Mouse (Mus musculus) limb, embryonic 13.5 days (tissue): Measurements from ENCODE around the gene S1pr3. TPM values are rescaled to one million over a fixed set of nuclear protein-coding genes. Genes with fewer than 3 reads are reported as not detected.

ENCODE experiments used
- ATAC-seq: fragments of 200-750 bp; cut with Nextera tagmentation; 2 replicates; pipeline ENCODE4 v1.8.0; 2017; ENCODE audit warnings: low read depth, moderate number of reproducible peaks, moderate TSS enrichment; ENCODE audit not compliant: low FRiP score
- H3K27ac ChIP-seq: fragments of 300-500 bp; sonication (generic); 2 replicates; pipeline ENCODE4 v1.5.1; 2015; ENCODE audit warnings: inconsistent platforms, mild to moderate bottlenecking, moderate library complexity
- H3K27me3 ChIP-seq: fragments of 300-500 bp; sonication (generic); 2 replicates; pipeline ENCODE4 v1.6.1; 2015; ENCODE audit warnings: mild to moderate bottlenecking, inconsistent platforms
- H3K36me3 ChIP-seq: fragments of 300-500 bp; sonication (generic); 2 replicates; pipeline ENCODE4 v1.6.1; 2015; ENCODE audit warnings: inconsistent platforms, mild to moderate bottlenecking, moderate library complexity
- H3K4me1 ChIP-seq: fragments of 300-500 bp; sonication (generic); 2 replicates; pipeline ENCODE4 v1.6.1; 2015; ENCODE audit warnings: inconsistent platforms
- H3K4me2 ChIP-seq: fragments of 300-500 bp; sonication (generic); replicated peaks from 2 replicates; pipeline ENCODE4 v1.6.1; 2015; ENCODE audit warnings: inconsistent platforms, mild to moderate bottlenecking, moderate library complexity
- H3K4me3 ChIP-seq: fragments of 300-500 bp; sonication (generic); 2 replicates; pipeline ENCODE4 v1.5.1; 2015; ENCODE audit warnings: moderate library complexity, mild to moderate bottlenecking, inconsistent platforms
- H3K9ac ChIP-seq: fragments of 300-500 bp; sonication (generic); 2 replicates; pipeline ENCODE4 v1.6.1; 2015; ENCODE audit warnings: mild to moderate bottlenecking, inconsistent platforms
- H3K9me3 ChIP-seq: fragments of 300-500 bp; sonication (generic); 2 replicates; pipeline ENCODE4 v1.6.1; 2016; ENCODE audit warnings: inconsistent platforms
- WGBS: fragments of 180-500 bp; shearing (Covaris S2); methylation state at CpG from one replicate; pipeline ENCODE4 v1.1.7; 2015; 5-methylcytosine and 5-hydroxymethylcytosine counted together
- polyA plus RNA-seq: library from polyadenylated mRNA; unstranded; fragments of >200 nt; fragmentation: Nextera tagmentation; extraction: Ambion mirVana; gene quantifications from 2 replicates; pipeline ENCODE4 v1.2.1, GENCODE M21; 2015

Gene S1pr3
- polyA plus RNA-seq, 1 experiment from 2014 or later = 161 TPM

DNA sequence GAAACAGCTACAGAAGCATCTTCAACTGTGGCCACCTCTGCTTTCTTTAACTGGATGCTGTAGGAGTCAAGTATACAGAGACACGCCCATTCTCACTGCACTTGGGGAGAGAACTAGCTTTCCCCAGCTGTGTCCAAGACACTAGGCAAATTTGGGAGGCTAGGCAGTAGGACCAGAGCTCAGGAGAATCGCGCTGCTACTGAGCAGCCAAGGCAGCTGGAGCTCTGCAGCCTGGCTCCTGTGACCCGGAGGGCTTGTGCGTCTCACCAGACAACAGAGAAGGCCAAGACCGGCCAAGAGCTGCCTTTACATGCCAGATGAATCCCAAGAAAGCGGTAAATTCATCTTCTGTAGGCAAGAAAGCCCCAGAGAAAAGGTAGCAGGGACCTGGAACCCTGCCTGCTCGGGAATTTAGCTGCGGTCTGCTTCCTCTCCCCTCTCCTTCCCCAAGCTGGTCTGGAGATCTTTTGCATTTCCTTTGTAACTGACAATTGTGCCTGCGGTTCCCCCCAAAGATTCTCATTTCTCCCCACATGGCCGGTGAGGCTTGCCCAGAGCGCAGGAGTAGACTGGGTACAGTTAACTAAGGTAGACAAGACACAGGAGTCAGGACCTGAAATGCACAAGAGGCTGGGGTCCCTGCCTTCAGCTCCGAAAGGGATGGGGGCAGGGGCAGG lies 760 bp upstream of the S1pr3 start:
- Histone ChIP-seq H3K36me3 (no peaks in the 10 kb centered on the region), H3K9me3 (no peaks in the 10 kb centered on the region), H3K4me1 (peaks cover 48% of the 10 kb centered on the region), H3K4me3 (peak overlapping the region; percentile 66), H3K27ac (peak overlapping the region; percentile 86), H3K9ac (peak overlapping the region; percentile 91), H3K27me3 (no peaks in the 10 kb centered on the region), H3K4me2 (peak overlapping the region; percentile 87)
- 20% methylated on average over 13 of the region's 13 CpGs for WGBS
- ATAC-seq = no peak

DNA sequence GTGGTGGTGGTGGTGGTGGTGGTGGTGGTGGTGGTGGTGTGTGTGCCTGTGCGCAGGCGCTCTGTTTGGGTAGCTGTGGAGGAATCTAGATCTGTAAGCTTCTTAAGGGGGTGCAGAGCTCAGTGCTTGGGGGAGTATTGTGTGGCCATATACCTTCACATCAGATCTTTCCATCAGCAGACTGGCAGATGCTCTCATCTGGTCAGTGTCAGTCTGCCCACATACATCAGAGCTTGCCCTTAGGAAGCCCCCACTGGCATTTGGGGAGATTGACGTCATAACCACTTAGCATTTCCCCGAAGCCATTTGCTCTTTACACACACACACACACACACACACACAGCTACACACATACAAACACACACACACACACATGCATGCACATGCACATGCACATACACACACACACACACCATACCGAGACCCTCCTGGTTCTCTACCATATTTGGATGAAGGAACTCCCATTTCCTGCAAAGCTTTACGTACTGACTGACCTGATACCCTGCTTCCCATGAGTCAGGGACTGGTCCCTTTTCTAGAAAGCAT lies 1.6 kb downstream of the S1pr3 start:
- no peaks in the 10 kb centered on the region for H3K27me3 ChIP-seq
- peak overlapping the region; percentile 87 for H3K4me2 ChIP-seq
- peaks cover 56% of the 10 kb centered on the region for H3K4me1 ChIP-seq
- peak overlapping the region; percentile 84; the same call in 1 of the 2 replicates for H3K27ac ChIP-seq
- WGBS = 36% methylated on average over 6 of the region's 6 CpGs
- no peak for ATAC-seq
- H3K9ac ChIP-seq = peak overlapping the region; percentile 91
- peaks cover 7% of the 10 kb centered on the region for H3K9me3 ChIP-seq
- H3K4me3 ChIP-seq = peak overlapping the region; percentile 66
- H3K36me3 ChIP-seq = peaks cover 22% of the 10 kb centered on the region

DNA sequence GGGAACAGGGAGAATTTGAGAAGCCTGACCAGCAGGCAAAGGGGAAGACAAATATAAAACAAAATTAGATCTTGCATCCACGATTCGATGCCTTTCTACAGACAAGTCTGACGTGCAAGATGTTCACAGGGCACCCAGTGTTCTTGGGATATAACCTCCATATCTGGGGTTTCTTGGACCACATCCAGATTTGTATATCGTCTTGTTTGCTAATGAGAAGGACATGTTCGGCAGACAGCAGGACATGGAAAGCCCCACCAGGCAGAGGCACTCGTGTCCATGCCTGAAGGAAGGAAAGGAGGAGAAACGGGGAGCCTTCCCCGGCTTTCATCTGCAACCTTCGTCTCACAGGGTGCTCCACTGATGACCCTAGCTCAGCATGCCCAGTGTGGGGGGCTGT lies 2.8 kb downstream of the S1pr3 start:
- H3K27me3 ChIP-seq = no peaks in the 10 kb centered on the region
- H3K4me2 ChIP-seq = peak overlapping the region; percentile 87
- H3K4me3 ChIP-seq = peak overlapping the region; percentile 66
- ATAC-seq = no peak
- H3K36me3 ChIP-seq = peaks cover 34% of the 10 kb centered on the region
- WGBS = 20% methylated on average over 9 of the region's 9 CpGs
- H3K27ac ChIP-seq = peak overlapping the region; percentile 84
- H3K9me3 ChIP-seq = peaks cover 13% of the 10 kb centered on the region
- H3K4me1 ChIP-seq = peaks cover 64% of the 10 kb centered on the region
- H3K9ac ChIP-seq = peak overlapping the region; percentile 91

DNA sequence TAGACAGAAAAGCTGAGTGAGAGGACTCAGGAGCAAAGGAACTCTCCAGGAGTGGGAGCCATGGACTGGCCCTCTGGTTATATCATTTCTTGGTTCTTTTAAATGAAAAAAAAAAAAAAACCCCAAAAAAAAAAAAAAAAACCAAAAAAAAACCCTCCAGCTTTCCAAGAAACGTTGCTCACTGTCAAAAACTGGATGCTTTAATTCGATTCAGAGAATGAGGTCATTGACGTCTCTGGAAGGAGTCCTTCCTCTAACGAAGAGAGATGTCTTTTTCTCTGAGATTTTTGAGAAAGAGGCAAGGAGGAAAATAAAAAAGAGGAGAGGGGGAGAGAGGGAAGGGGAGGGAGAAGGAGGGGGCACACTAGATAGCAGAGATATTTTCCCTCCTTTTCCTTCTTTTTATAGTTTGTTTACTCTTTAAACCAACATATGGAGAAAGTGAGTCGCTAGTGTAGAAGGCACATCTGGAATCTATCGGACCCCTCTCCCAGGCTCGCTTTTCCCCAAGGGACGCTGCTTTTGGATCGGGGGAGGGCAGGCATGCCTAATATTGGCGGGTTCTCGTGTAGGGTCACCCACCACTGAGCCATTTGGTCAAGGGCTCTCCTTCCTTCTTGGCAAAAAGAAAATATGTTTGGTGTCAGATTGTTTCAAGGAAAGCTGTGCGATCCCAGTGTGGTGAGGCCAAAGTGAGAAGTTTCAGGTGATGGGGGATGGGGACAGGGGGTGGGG lies 3.4 kb downstream of the S1pr3 start:
- Histone ChIP-seq H3K4me2 (peak overlapping the region; percentile 87), H3K4me1 (peaks cover 67% of the 10 kb centered on the region), H3K9ac (peak overlapping the region; percentile 91), H3K27ac (peak overlapping the region; percentile 84), H3K9me3 (peaks cover 13% of the 10 kb centered on the region), H3K36me3 (peaks cover 40% of the 10 kb centered on the region), H3K4me3 (peak overlapping the region; percentile 66), H3K27me3 (no peaks in the 10 kb centered on the region)
- ATAC-seq = no peak
- WGBS = 8% methylated on average over 12 of the region's 12 CpGs

DNA sequence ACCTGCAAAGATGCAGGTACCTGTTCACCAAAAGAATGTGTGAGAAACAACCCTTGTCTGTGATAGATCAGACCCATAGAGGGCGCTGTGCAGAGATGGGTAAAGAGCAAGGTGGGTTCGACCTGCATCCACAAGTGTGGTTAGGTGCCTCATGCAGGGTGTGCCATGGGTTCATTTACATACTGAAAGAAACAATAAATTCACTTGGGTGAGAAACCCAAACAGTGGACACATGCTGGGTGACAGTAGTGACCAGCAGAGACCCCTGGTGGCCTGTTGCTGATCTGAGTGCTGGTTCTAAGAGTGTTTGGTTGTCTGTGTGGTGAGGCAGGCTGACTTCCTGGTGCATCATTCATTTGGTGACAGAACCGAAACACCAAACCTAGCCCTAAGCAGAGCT lies 5.0 kb downstream of the S1pr3 start:
- H3K9me3 ChIP-seq = peaks cover 13% of the 10 kb centered on the region
- H3K4me2 ChIP-seq = peak overlapping the region; percentile 87
- no peak for ATAC-seq
- H3K9ac ChIP-seq = no peak overlapping the region
- H3K27ac ChIP-seq = no peak overlapping the region
- peaks cover 69% of the 10 kb centered on the region for H3K4me1 ChIP-seq
- H3K36me3 ChIP-seq = peaks cover 47% of the 10 kb centered on the region
- 69% methylated on average over 3 of the region's 3 CpGs for WGBS
- no peak overlapping the region for H3K4me3 ChIP-seq
- no peaks in the 10 kb centered on the region for H3K27me3 ChIP-seq

DNA sequence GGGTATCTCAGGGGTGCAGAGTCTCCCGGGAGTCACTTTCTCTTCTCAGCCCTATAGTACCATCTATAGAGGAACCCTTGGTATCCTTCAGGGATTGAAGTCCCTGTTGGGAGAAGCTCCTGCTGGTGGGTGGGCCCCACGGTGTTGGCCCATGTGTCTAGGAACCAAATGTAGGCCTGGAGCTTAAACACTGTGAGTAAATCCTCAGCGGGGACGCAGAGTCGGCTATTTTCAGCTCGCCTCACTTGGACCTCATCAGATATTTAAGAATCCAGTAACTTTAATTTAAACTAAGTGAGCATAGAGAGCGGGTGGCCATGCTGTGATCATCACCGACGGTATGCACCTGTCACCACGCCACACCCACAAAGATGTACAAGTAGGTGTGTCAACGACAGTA lies 8.3 kb downstream of the S1pr3 start:
- H3K9me3 ChIP-seq = peaks cover 13% of the 10 kb centered on the region
- H3K36me3 ChIP-seq = peaks cover 78% of the 10 kb centered on the region
- no peaks in the 10 kb centered on the region for H3K27me3 ChIP-seq
- 86% methylated on average over 11 of the region's 11 CpGs for WGBS
- H3K4me2 ChIP-seq = peak overlapping the region; percentile 14; the same call in 1 of the 2 replicates
- no peak overlapping the region for H3K9ac ChIP-seq
- H3K27ac ChIP-seq = no peak overlapping the region; the same call in 1 of the 2 replicates
- ATAC-seq = no peak
- H3K4me1 ChIP-seq = peaks cover 55% of the 10 kb centered on the region
- no peak overlapping the region for H3K4me3 ChIP-seq

DNA sequence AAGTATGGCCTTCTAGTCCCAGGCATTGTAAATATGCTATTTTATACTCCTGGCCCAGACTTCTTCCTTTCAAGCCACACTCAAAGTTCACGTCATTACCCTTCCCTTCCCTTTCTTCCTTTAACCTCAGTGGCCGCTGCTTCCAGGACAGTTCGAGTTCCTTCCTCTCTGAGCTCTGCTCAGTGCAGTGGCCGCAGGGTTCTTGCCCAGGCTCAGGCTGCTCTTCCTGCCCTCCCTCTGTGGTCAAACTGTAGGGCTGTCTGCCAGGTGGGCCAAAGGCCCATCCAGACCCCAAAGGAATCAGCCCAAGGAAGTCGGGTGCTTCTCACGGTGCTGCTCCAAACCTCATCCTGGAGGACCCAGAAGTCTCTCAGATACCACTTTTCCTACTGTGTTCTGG lies 9.4 kb downstream of the S1pr3 start:
- ATAC-seq = no peak
- Histone ChIP-seq H3K27ac (peak overlapping the region; percentile 87), H3K9ac (peak overlapping the region; percentile 60), H3K27me3 (no peaks in the 10 kb centered on the region), H3K36me3 (peaks cover 88% of the 10 kb centered on the region), H3K4me1 (peaks cover 45% of the 10 kb centered on the region), H3K4me3 (peak overlapping the region; percentile 12; the same call in 1 of the 2 replicates), H3K9me3 (peaks cover 13% of the 10 kb centered on the region), H3K4me2 (peak overlapping the region; percentile 50)
- WGBS = 43% methylated on average over 6 of the region's 6 CpGs

DNA sequence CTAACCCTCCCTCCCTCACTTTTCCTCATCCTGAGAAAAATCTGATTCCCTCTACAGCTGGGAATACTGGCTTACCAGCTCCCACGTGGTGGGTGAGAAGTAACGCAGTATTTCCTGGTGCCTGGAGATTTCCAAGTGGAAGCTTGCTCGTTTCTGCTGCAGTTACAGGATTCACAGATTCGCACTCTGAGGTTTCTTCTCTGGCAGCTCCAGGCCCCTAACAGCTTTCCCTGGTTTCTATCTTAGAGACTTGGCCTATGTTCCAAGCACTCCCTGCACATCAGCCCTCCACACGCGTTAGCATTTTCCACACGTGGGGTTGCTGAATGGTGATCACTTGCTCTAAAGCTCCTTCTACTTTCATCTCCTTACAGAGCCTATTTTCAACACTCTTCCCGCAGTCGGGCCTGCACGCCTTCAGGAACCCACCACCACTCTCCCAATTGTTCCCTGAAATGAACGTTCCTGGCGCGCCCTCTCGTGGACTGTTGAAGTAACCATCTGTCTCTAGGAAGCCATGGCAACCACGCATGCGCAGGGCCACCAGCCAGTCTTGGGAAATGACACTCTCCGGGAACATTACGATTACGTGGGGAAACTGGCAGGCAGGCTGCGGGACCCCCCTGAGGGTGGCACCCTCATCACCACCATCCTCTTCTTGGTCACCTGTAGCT lies 10.0 kb downstream of the S1pr3 start:
- H3K27me3 ChIP-seq = no peaks in the 10 kb centered on the region
- 4% methylated on average over 20 of the region's 20 CpGs for WGBS
- peak overlapping the region; percentile 50 for H3K4me2 ChIP-seq
- H3K27ac ChIP-seq = peak overlapping the region; percentile 87
- H3K4me3 ChIP-seq = peak overlapping the region; percentile 12; the same call in 1 of the 2 replicates
- peaks cover 39% of the 10 kb centered on the region for H3K4me1 ChIP-seq
- peak; percentile 77 for ATAC-seq
- peaks cover 13% of the 10 kb centered on the region for H3K9me3 ChIP-seq
- peaks cover 87% of the 10 kb centered on the region for H3K36me3 ChIP-seq
- peak overlapping the region; percentile 60 for H3K9ac ChIP-seq

DNA sequence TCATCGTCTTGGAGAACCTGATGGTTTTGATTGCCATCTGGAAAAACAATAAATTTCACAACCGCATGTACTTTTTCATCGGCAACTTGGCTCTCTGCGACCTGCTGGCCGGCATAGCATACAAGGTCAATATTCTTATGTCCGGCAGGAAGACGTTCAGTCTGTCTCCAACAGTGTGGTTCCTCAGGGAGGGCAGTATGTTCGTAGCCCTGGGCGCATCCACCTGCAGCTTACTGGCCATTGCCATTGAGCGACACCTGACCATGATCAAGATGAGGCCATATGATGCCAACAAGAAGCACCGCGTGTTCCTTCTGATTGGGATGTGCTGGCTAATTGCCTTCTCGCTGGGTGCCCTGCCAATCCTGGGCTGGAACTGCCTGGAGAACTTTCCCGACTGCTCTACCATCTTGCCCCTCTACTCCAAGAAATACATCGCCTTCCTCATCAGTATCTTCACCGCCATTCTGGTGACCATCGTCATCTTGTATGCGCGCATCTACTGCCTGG lies 10.6 kb downstream of the S1pr3 start:
- 0 out of 2 replicates have a peak, but pooled peaks have one; percentile 45 for ATAC-seq
- 75% methylated on average over 19 of the region's 19 CpGs for WGBS
- peaks cover 37% of the 10 kb centered on the region for H3K4me1 ChIP-seq

DNA sequence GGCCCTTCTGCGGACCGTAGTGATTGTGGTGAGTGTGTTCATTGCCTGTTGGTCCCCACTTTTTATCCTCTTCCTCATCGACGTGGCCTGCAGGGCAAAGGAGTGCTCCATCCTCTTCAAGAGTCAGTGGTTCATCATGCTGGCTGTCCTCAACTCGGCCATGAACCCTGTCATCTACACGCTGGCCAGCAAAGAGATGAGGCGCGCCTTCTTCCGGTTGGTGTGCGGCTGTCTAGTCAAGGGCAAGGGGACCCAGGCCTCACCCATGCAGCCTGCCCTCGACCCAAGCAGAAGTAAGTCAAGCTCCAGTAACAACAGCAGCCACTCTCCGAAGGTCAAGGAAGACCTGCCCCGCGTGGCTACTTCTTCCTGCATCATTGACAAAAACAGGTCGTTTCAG lies 11.1 kb downstream of the S1pr3 start:
- peaks cover 12% of the 10 kb centered on the region for H3K9me3 ChIP-seq
- H3K27ac ChIP-seq = no peak overlapping the region
- no peak overlapping the region for H3K4me3 ChIP-seq
- ATAC-seq = no peak
- H3K9ac ChIP-seq = no peak overlapping the region
- H3K27me3 ChIP-seq = no peaks in the 10 kb centered on the region
- peaks cover 41% of the 10 kb centered on the region for H3K4me1 ChIP-seq
- 93% methylated on average over 15 of the region's 15 CpGs for WGBS
- peaks cover 77% of the 10 kb centered on the region for H3K36me3 ChIP-seq
- H3K4me2 ChIP-seq = no peak overlapping the region

More for the DNA sequence above, 10.6 kb downstream of the S1pr3 start:
- H3K27me3 ChIP-seq = no peaks in the 10 kb centered on the region
- no peak overlapping the region for H3K9ac ChIP-seq
- H3K36me3 ChIP-seq = peaks cover 82% of the 10 kb centered on the region
- no peak overlapping the region for H3K4me3 ChIP-seq
- H3K9me3 ChIP-seq = peaks cover 13% of the 10 kb centered on the region
- H3K4me2 ChIP-seq = peak overlapping the region; percentile 50
- H3K27ac ChIP-seq = no peak overlapping the region

DNA sequence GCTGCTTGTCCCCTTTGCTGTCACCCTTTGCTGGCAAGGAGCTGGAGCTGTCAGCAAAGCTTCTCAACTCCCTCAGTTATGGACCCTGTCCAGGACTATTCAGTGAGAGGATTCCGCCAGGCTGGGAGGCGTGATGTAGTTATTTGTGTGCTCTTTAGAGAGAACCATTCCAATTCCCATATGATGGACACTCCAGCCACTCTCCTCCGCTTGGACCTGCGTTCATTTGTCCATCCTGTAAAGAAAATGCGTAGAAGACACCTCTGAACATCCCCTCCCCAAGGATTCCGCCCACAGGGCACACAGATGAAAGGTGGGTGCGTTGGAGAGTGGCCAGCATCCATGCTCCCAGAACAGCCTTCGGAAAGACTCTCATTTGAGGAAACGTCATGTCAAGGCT lies 12.4 kb downstream of the S1pr3 start:
- H3K4me3 ChIP-seq = no peak overlapping the region
- no peak for ATAC-seq
- peaks cover 38% of the 10 kb centered on the region for H3K4me1 ChIP-seq

More for the DNA sequence above, 12.4 kb downstream of the S1pr3 start:
- H3K36me3 ChIP-seq = peaks cover 64% of the 10 kb centered on the region
- WGBS = 85% methylated on average over 9 of the region's 9 CpGs
- no peak overlapping the region for H3K9ac ChIP-seq
- H3K9me3 ChIP-seq = no peaks in the 10 kb centered on the region
- no peak overlapping the region for H3K4me2 ChIP-seq
- no peaks in the 10 kb centered on the region for H3K27me3 ChIP-seq
- H3K27ac ChIP-seq = no peak overlapping the region
